Comparison of ENCODE assay signal across 13 mouse cellular contexts in the genomic region with DNA sequence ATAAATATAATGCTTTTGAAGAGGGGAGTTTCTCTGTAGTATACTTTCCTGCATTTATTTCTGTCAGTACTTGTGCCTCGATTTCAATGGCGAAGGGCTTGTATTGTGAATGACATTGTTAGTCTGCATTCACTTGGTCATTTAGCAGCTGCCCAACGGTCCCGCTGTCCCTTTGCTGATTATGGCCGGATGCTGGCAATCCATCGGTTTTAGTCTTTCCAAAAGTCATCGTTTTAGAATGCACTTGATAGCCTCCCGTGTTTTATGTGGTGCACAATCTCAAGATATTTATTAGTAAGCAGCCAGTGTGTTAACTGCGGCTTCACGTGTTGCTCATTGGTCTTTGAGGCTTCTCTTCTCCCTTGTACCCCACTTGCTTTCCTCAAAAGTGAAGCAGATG.
"Had no signal": no experiment of that assay in that cellular context is flagged by ENCODE, and none has a peak within 500 bp of the region (broad histone marks: within the 10 kb centered on the region; RNA-seq: fewer than 3 reads in every experiment).

No protein-coding gene starts in this region.

- H3K9ac ChIP-seq: kidney, embryonic 15.5 days; liver, embryonic 13.5 days had no signal

- H3K27me3 ChIP-seq: kidney, embryonic 15.5 days; liver, embryonic 13.5 days had no signal

- H3K4me2 ChIP-seq: kidney, embryonic 15.5 days; liver, embryonic 13.5 days had no signal

- H3K4me3 ChIP-seq: kidney, embryonic 15.5 days; left cerebral cortex, adult 2 months; liver, embryonic 13.5 days had no signal

- H3K4me1 ChIP-seq: kidney, embryonic 15.5 days; liver, embryonic 13.5 days had no signal

- H3K9me3 ChIP-seq: kidney, embryonic 15.5 days; liver, embryonic 13.5 days had no signal

- DNase-seq: kidney, adult 8-10 months; kidney, postnatal 10 days; kidney, postnatal 36 days; layer of hippocampus, postnatal 36 days; liver, embryonic 13.5 days; lung, adult 2 months; lung, postnatal 14 days; lung, postnatal 4 days; midbrain, embryonic 14.5 days; thymus, adult 18-20 months; thymus, postnatal 36 days had no signal

- H3K36me3 ChIP-seq: kidney, embryonic 15.5 days; liver, embryonic 13.5 days had no signal

- H3K27ac ChIP-seq: kidney, embryonic 15.5 days; left cerebral cortex, adult 2 months; liver, embryonic 13.5 days had no signal
